Mouse (Mus musculus) large intestine, adult 2 months (tissue): ENCODE measurements around the gene C1qtnf2. TPM values are rescaled to one million over a fixed set of nuclear protein-coding genes. Genes with fewer than 3 reads are reported as not detected.

Experiments
- DNase-seq: peaks from one replicate; pipeline ENCODE4 v3.0.0-alpha.2; 2012; ENCODE audit warnings: low read depth, low spot score
- WGBS: fragments of 180-500 bp; shearing (Covaris S2); methylation state at CpG from one replicate; pipeline ENCODE4 v1.1.7; 2018; 5-methylcytosine and 5-hydroxymethylcytosine counted together
- polyA plus RNA-seq: library from polyadenylated mRNA; depleted of rRNA; stranded (reverse); fragments of >200 nt; gene quantifications from 2 replicates; pipeline ENCODE4 v1.2.3, GENCODE M21; 2012

The C1qtnf2 gene
- polyA plus RNA-seq, 1 experiment = 8.6 TPM

GRCm38 (mm10) chr11:43481672-43482522 is 7.8 kb downstream of the C1qtnf2 start:
- no peak for DNase-seq

GRCm38 (mm10) chr11:43483122-43483792 is 9.2 kb downstream of the C1qtnf2 start:
- no peak for DNase-seq
- 49% methylated on average over 6 of the region's 6 CpGs for WGBS

More at GRCm38 (mm10) chr11:43481672-43482522, 7.8 kb downstream of the C1qtnf2 start:
- 31% methylated on average over 3 of the region's 3 CpGs for WGBS

- no peak for DNase-seq
- 65% methylated on average over 4 of the region's 4 CpGs for WGBS
Measured at GRCm38 (mm10) chr11:43484057-43484456, 10.0 kb downstream of the C1qtnf2 start.

- DNase-seq = no peak
- WGBS = 43% methylated on average over 11 of the region's 11 CpGs
Measured at GRCm38 (mm10) chr11:43484652-43485051, 10.6 kb downstream of the C1qtnf2 start.

- 88% methylated on average over 9 of the region's 9 CpGs for WGBS
- DNase-seq = no peak
Measured at GRCm38 (mm10) chr11:43485855-43486254, 11.8 kb downstream of the C1qtnf2 start.

GRCm38 (mm10) chr11:43492663-43493062 is 18.6 kb downstream of the C1qtnf2 start:
- DNase-seq = peak; percentile 42
- 26% methylated on average over 7 of the region's 7 CpGs for WGBS

- DNase-seq = peak; percentile 29
- WGBS = 30% methylated on average over 6 of the region's 6 CpGs
Measured at GRCm38 (mm10) chr11:43493815-43494409, 19.8 kb downstream of the C1qtnf2 start.

GRCm38 (mm10) chr11:43495037-43495436 is 21.0 kb downstream of the C1qtnf2 start:
- 77% methylated on average over 8 of the region's 8 CpGs for WGBS
- no peak for DNase-seq

- DNase-seq = peak; percentile 52
Measured at GRCm38 (mm10) chr11:43495532-43495931, 21.5 kb downstream of the C1qtnf2 start.

GRCm38 (mm10) chr11:43501256-43501655 is 27.2 kb downstream of the C1qtnf2 start:
- WGBS = 72% methylated on average over 6 of the region's 6 CpGs
- no peak for DNase-seq

More at GRCm38 (mm10) chr11:43495532-43495931, 21.5 kb downstream of the C1qtnf2 start:
- WGBS = 4% methylated on average over 3 of the region's 3 CpGs

GRCm38 (mm10) chr11:43505188-43505587 is 31.1 kb downstream of the C1qtnf2 start:
- 88% methylated on average over 7 of the region's 7 CpGs for WGBS
- no peak for DNase-seq

GRCm38 (mm10) chr11:43507976-43508375 is 33.9 kb downstream of the C1qtnf2 start:
- WGBS = 78% methylated on average over 6 of the region's 6 CpGs
- no peak for DNase-seq

GRCm38 (mm10) chr11:43509878-43510277 is 35.8 kb downstream of the C1qtnf2 start:
- WGBS = 87% methylated on average over 5 of the region's 5 CpGs
- DNase-seq = no peak

GRCm38 (mm10) chr11:43512661-43513190 is 38.6 kb downstream of the C1qtnf2 start:
- WGBS = 61% methylated on average over 2 of the region's 2 CpGs
- no peak for DNase-seq

- no peak for DNase-seq
Measured at GRCm38 (mm10) chr11:43516344-43517021, 42.4 kb downstream of the C1qtnf2 start.

GRCm38 (mm10) chr11:43517641-43518040 is 43.6 kb downstream of the C1qtnf2 start:
- no peak for DNase-seq
- 93% methylated on average over 11 of the region's 11 CpGs for WGBS

More at GRCm38 (mm10) chr11:43516344-43517021, 42.4 kb downstream of the C1qtnf2 start:
- 48% methylated on average over 8 of the region's 8 CpGs for WGBS

GRCm38 (mm10) chr11:43518086-43518485 is 44.0 kb downstream of the C1qtnf2 start:
- no peak for DNase-seq

GRCm38 (mm10) chr11:43518821-43519220 is 44.7 kb downstream of the C1qtnf2 start:
- DNase-seq = no peak

- 80% methylated on average over 3 of the region's 3 CpGs for WGBS
- no peak for DNase-seq
Measured at GRCm38 (mm10) chr11:43520521-43520920, 46.4 kb downstream of the C1qtnf2 start.
